Mouse (Mus musculus) limb, embryonic 14.5 days (tissue): Measurements from ENCODE around the gene Gm11627. TPM values are rescaled to one million over a fixed set of nuclear protein-coding genes. Genes with fewer than 3 reads are reported as not detected.

Source experiments
- ATAC-seq: fragments of 200-750 bp; cut with Nextera tagmentation; 2 replicates; pipeline ENCODE4 v1.8.0; 2017; ENCODE audit warnings: low read depth, moderate number of reproducible peaks, moderate TSS enrichment; ENCODE audit not compliant: low FRiP score
- DNase-seq: peaks from one replicate; pipeline ENCODE4 v3.0.0-alpha.2; 2015; ENCODE audit warnings: low spot score
- H3K27ac ChIP-seq: fragments of 300-500 bp; sonication (generic); replicated peaks from 2 replicates; pipeline ENCODE4 v1.5.1; 2014; ENCODE audit warnings: low read depth, mild to moderate bottlenecking, low read length, moderate library complexity, mixed read lengths
- H3K27me3 ChIP-seq: fragments of 300-500 bp; sonication (generic); 2 replicates; pipeline ENCODE4 v1.6.1; 2014; ENCODE audit warnings: low read length, mixed read lengths; ENCODE audit not compliant: control insufficient read depth, insufficient read depth
- H3K36me3 ChIP-seq: fragments of 300-500 bp; sonication (generic); 2 replicates; pipeline ENCODE4 v1.6.1; 2014; ENCODE audit warnings: mild to moderate bottlenecking, low read length, moderate library complexity, mixed read lengths; ENCODE audit not compliant: control insufficient read depth, insufficient read depth
- H3K4me1 ChIP-seq: fragments of 300-500 bp; sonication (generic); 2 replicates; pipeline ENCODE4 v1.6.1; 2014; ENCODE audit warnings: antibody characterized with exemption, low read length, mixed read lengths; ENCODE audit not compliant: control insufficient read depth, insufficient read depth
- H3K4me2 ChIP-seq: fragments of 300-500 bp; sonication (generic); replicated peaks from 2 replicates; pipeline ENCODE4 v1.6.1; 2014; ENCODE audit warnings: low read depth, mild to moderate bottlenecking, low read length, moderate library complexity; ENCODE audit not compliant: severe bottlenecking
- H3K4me3 ChIP-seq: fragments of 300-500 bp; sonication (generic); replicated peaks from 2 replicates; pipeline ENCODE4 v1.5.1; 2014; ENCODE audit warnings: low read length
- H3K9ac ChIP-seq: fragments of 300-500 bp; sonication (generic); 2 replicates; pipeline ENCODE4 v1.6.1; 2014; ENCODE audit warnings: mild to moderate bottlenecking, low read depth, low read length, moderate library complexity; ENCODE audit not compliant: severe bottlenecking
- H3K9me3 ChIP-seq: fragments of 300-500 bp; sonication (generic); 2 replicates; pipeline ENCODE4 v1.6.1; 2016; ENCODE audit warnings: low read length; ENCODE audit not compliant: control insufficient read depth
- POLR2A ChIP-seq: fragments of 200-500 bp; IDR thresholded peaks from 2 replicates; pipeline ENCODE4 v1.8.0; 2012; ENCODE audit warnings: inconsistent platforms, mild to moderate bottlenecking, moderate library complexity, borderline replicate concordance; ENCODE audit not compliant: insufficient read depth, insufficient read length; ENCODE audit errors: extremely low read depth
- WGBS: fragments of 180-500 bp; shearing (Covaris S2); extraction: QIAGEN DNeasy Blood & Tissue Kit; methylation state at CpG from one replicate; pipeline ENCODE4 v1.1.7; 2014; 5-methylcytosine and 5-hydroxymethylcytosine counted together
- polyA plus RNA-seq, 2 experiments: library from polyadenylated mRNA; depleted of rRNA in 1 of 2; stranded (reverse) in 1 of 2; unstranded in 1 of 2; fragments of >200 nt; fragmentation: Nextera tagmentation in 1 of 2; extraction: Ambion mirVana in 1 of 2; gene quantifications; 2 replicates each; pipeline versions ENCODE4 v1.2.1 to v1.2.3; 2012 to 2014

The Gm11627 gene
- polyA plus RNA-seq, 2 experiments, result 7.2 to 11.4 TPM

DNA sequence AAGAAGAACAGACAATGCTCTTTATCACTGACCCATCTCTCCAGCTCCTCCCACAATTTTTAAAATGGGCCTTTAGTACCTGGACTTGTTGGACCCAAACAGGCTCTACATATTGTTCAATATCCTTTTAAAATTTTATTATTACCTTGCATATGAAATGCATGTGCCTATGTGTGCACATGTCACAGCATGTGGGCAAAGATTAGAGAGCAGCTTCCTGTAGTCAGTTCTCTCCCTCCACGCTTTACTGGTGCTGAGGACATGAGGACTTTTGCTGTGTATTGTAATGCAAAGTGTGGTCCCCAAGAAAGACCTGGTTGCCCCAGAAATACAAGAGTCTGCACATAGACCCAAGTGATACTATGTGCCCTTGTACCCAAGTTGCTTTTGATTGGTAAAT lies 4.2 kb downstream of the Gm11627 start:
- H3K27ac ChIP-seq, result no peak overlapping the region
- H3K9me3 ChIP-seq, result no peaks in the 10 kb centered on the region
- H3K4me3 ChIP-seq, result no peak overlapping the region
- H3K9ac ChIP-seq, result no peak overlapping the region
- TF ChIP-seq POLR2A, result no peak
- no peak for DNase-seq
- no peaks in the 10 kb centered on the region for H3K36me3 ChIP-seq
- H3K4me1 ChIP-seq, result peaks cover 19% of the 10 kb centered on the region
- ATAC-seq, result no peak
- no peaks in the 10 kb centered on the region for H3K27me3 ChIP-seq
- no peak overlapping the region for H3K4me2 ChIP-seq
- WGBS, result 58% methylated on average over 1 of the region's 1 CpGs

DNA sequence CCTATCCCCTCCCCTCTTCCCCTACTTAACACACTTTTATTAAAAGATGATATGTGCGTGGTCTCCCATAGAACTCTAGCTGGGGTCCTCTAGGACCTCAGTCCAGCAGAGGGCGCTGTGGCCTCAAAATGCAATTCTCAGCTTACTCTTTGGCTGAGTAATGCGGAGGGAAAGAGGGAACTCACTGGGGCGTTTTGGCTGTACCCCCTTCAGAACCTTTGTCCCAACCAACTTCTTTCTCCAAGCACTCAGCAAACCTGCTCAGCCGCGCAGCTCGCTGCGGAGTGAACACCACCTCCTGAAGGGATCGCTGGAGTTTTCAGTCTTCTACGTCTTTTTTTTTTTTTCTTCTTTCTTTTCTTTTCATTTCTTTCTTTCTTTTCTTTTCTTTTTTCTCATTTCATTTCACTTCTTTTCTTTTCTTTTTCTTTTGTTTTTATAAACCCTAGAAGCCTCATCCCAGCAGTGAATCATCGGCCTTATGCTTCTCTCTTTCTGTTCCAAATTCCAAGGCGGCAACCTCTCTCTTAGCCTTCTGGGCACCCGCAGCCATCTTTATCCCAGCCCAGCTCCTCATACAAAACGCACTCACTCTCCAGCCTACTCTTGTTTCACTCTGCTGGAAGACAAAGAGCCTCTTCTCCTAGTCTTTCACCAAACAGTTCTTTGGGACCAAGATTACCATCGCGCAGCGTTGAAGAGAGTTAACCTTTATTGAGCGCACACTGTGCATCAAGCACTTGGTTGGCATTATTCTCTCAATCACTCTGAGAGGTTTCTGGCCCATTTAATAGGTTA lies 6.2 kb downstream of the Gm11627 start:
- Histone ChIP-seq H3K9ac (peak overlapping the region; percentile 46), H3K36me3 (no peaks in the 10 kb centered on the region), H3K27ac (peak overlapping the region; percentile 73), H3K4me3 (peak overlapping the region; percentile 27), H3K27me3 (no peaks in the 10 kb centered on the region), H3K4me1 (peaks cover 4% of the 10 kb centered on the region; the same call in 1 of the 2 replicates), H3K4me2 (peak overlapping the region; percentile 47), H3K9me3 (no peaks in the 10 kb centered on the region)
- TF ChIP-seq POLR2A, result peak; percentile 77; the same call in 1 of the 2 replicates
- DNase-seq, result peak; percentile 98
- WGBS, result 13% methylated on average over 18 of the region's 18 CpGs
- peak; percentile 76 for ATAC-seq

DNA sequence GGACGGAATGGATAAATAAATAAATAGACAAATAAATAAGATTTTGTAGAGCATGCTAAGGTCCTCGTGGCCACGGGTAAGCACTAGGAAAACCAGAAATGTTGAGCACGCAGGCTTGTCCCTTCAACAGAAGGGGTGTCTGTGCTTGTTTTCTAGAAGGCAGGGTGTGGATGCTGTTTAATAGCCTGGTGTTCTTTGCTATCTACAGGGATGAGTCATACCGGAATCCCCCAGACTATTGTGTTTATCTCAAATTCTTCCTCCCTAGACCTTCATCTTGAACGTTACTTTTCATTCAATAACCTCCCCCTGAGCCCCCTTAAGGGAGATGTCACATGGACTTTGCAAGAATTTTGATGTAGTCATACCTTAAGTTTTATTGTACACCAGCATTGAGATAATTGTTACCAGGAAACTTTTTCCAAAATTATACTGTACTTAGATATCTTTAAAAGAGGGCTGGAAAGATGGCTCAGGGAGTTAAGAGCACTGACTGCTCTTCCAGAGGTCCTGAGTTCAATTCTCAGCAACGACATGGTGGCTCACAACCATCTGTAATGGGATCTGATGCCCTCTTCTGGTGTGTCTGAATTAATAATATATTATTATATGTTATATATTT lies 10.4 kb downstream of the Gm11627 start:
- no peak overlapping the region for H3K4me2 ChIP-seq
- no peak overlapping the region for H3K9ac ChIP-seq
- 74% methylated on average over 7 of the region's 7 CpGs for WGBS
- H3K27me3 ChIP-seq, result no peaks in the 10 kb centered on the region
- H3K4me3 ChIP-seq, result no peak overlapping the region
- ATAC-seq (no peak), DNase-seq (no peak)
- no peaks in the 10 kb centered on the region for H3K36me3 ChIP-seq
- H3K9me3 ChIP-seq, result no peaks in the 10 kb centered on the region
- H3K27ac ChIP-seq, result no peak overlapping the region
- no peaks in the 10 kb centered on the region for H3K4me1 ChIP-seq
- no peak for TF ChIP-seq POLR2A

DNA sequence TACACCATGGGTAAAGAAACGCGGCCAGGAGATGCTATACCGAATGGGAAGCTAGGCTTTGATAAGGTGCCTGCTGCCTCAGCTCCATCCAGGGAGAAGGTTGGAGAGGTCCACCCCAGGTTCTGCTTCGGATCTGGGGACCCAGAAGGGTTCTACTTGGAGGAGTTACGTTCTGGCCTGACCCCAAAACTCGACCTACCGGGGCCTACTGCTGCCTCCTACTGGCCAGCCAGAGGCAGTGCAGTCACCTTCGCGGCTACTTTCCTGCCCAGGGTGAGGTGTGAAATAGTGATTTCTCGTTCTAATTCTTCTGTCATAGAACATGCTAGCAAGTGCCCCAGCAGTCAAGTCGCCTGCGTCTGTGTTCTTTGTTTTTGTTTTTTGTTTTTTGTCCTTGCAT lies 11.1 kb downstream of the Gm11627 start:
- no peaks in the 10 kb centered on the region for H3K27me3 ChIP-seq
- no peaks in the 10 kb centered on the region for H3K9me3 ChIP-seq
- H3K27ac ChIP-seq, result no peak overlapping the region
- no peaks in the 10 kb centered on the region for H3K36me3 ChIP-seq
- no peak overlapping the region for H3K4me2 ChIP-seq
- no peak for TF ChIP-seq POLR2A
- ATAC-seq (no peak), DNase-seq (no peak)
- no peaks in the 10 kb centered on the region for H3K4me1 ChIP-seq
- H3K4me3 ChIP-seq, result no peak overlapping the region
- 69% methylated on average over 12 of the region's 12 CpGs for WGBS
- no peak overlapping the region for H3K9ac ChIP-seq

DNA sequence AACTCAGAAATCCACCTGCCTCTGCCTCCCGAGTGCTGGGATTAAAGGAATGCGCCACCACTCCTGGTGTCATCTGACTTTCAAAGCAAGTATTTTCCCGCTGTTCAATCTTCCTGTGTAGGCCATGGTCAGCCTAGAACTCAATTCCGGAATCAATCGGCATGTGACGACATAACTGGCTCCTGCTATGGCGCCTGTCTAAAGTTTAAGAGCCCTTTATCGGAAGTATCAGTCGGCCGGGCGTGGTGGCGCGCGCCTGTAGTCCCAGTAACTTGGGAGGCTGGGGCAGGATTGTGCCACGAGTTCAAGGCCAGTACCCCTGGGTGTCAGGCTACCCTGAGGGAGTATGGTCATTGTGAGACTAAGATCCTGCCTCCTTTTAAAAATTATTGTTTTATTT lies 11.5 kb downstream of the Gm11627 start:
- no peaks in the 10 kb centered on the region for H3K36me3 ChIP-seq
- H3K4me2 ChIP-seq, result no peak overlapping the region
- no peak overlapping the region for H3K4me3 ChIP-seq
- 96% methylated on average over 15 of the region's 15 CpGs for WGBS
- H3K27me3 ChIP-seq, result no peaks in the 10 kb centered on the region
- H3K27ac ChIP-seq, result no peak overlapping the region
- ATAC-seq (no peak), DNase-seq (no peak)
- no peak overlapping the region for H3K9ac ChIP-seq
- no peaks in the 10 kb centered on the region for H3K4me1 ChIP-seq
- no peaks in the 10 kb centered on the region for H3K9me3 ChIP-seq
- TF ChIP-seq POLR2A, result no peak
